Mouse (Mus musculus) hindbrain, postnatal 0 days (tissue): ENCODE results near the gene Psmb10. TPM values are rescaled to one million over a fixed set of nuclear protein-coding genes. Genes with fewer than 3 reads are reported as not detected.

Experiments
- ATAC-seq: fragments of 200-750 bp; cut with Nextera tagmentation; 2 replicates; pipeline ENCODE4 v1.8.0; 2017; ENCODE audit warnings: mild to moderate bottlenecking, moderate TSS enrichment, moderate library complexity
- DNase-seq: peaks from one replicate; pipeline ENCODE4 v3.0.0-alpha.2; 2015; ENCODE audit warnings: low spot score
- H3K27ac ChIP-seq: fragments of 300-500 bp; sonication (generic); 2 replicates; pipeline ENCODE4 v1.5.1; 2014; ENCODE audit warnings: mild to moderate bottlenecking
- H3K27me3 ChIP-seq: fragments of 300-500 bp; sonication (generic); 2 replicates; pipeline ENCODE4 v1.6.1; 2014; ENCODE audit warnings: low read length, mixed read lengths; ENCODE audit not compliant: insufficient read depth
- H3K36me3 ChIP-seq: fragments of 300-500 bp; sonication (generic); 2 replicates; pipeline ENCODE4 v1.6.1; 2014; ENCODE audit warnings: low read length, mixed read lengths; ENCODE audit not compliant: insufficient read depth
- H3K4me1 ChIP-seq: fragments of 300-500 bp; sonication (generic); 2 replicates; pipeline ENCODE4 v1.6.1; 2014; ENCODE audit warnings: antibody characterized with exemption, low read length, mixed read lengths; ENCODE audit not compliant: insufficient read depth
- H3K4me2 ChIP-seq: fragments of 300-500 bp; sonication (generic); 2 replicates; pipeline ENCODE4 v1.6.1; 2014; ENCODE audit warnings: low read depth, mild to moderate bottlenecking, low read length, moderate library complexity, mixed read lengths
- H3K4me3 ChIP-seq: fragments of 300-500 bp; sonication (generic); 2 replicates; pipeline ENCODE4 v1.5.1; 2014; ENCODE audit warnings: low read length
- H3K9ac ChIP-seq: fragments of 300-500 bp; sonication (generic); replicated peaks from 2 replicates; pipeline ENCODE4 v1.6.1; 2014; ENCODE audit warnings: mild to moderate bottlenecking, low read length, moderate library complexity, mixed read lengths
- H3K9me3 ChIP-seq: fragments of 300-500 bp; sonication (generic); 2 replicates; pipeline ENCODE4 v1.6.1; 2016; ENCODE audit warnings: low read length, mixed read lengths
- CTCF ChIP-seq: IDR thresholded peaks from 2 replicates; pipeline ENCODE4 v1.5.1; 2016; ENCODE audit warnings: antibody characterized with exemption, control low read depth, low read depth
- WGBS: fragments of 180-500 bp; shearing (Covaris S2); extraction: QIAGEN DNeasy Blood & Tissue Kit; methylation state at CpG from one replicate; pipeline ENCODE4 v1.1.7; 2014; 5-methylcytosine and 5-hydroxymethylcytosine counted together
- polyA plus RNA-seq: library from polyadenylated mRNA; unstranded; fragments of >200 nt; fragmentation: Nextera tagmentation; extraction: Ambion mirVana; gene quantifications from 2 replicates; pipeline ENCODE4 v1.2.1, GENCODE M21; 2015
- total RNA-seq: library from RNA; depleted of rRNA; stranded (reverse); fragments of >200 nt; gene quantifications from 2 replicates; pipeline ENCODE4 v1.2.3, GENCODE M21; 2014

Psmb10 gene
- total and polyA plus RNA-seq, 2 experiments from 2014 or later = 67.3 to 117 TPM

- no peak overlapping the region for H3K27ac ChIP-seq
- no peak for TF ChIP-seq CTCF
- ATAC-seq (0 out of 2 replicates have a peak, but pooled peaks have one; percentile 42), DNase-seq (peak; percentile 23)
- peak overlapping the region; percentile 51 for H3K4me2 ChIP-seq
- H3K27me3 ChIP-seq = peaks cover 10% of the 10 kb centered on the region; the same call in 1 of the 2 replicates
- H3K4me3 ChIP-seq = no peak overlapping the region; the same call in 1 of the 2 replicates
- H3K9ac ChIP-seq = no peak overlapping the region
- H3K4me1 ChIP-seq = 0 out of 2 replicates have a peak, but pooled peaks cover 3% of the 10 kb centered on the region
- H3K9me3 ChIP-seq = no peaks in the 10 kb centered on the region
- no peaks in the 10 kb centered on the region for H3K36me3 ChIP-seq
- WGBS = 8% methylated on average over 19 of the region's 19 CpGs
Observed at GRCm38 (mm10) chr8:105966692-105967311, 28.6 kb upstream of the Psmb10 start.

- TF ChIP-seq CTCF = no peak
- peak; percentile 87 for ATAC-seq
Observed at GRCm38 (mm10) chr8:105965905-105966341, 27.7 kb upstream of the Psmb10 start, which contains the start of gene Slc12a4. TSS of gene Slc12a4 (minus strand) at chr8:105966097.

GRCm38 (mm10) chr8:105965266-105965904 is 27.1 kb upstream of the Psmb10 start:
- ATAC-seq (peak; percentile 69), DNase-seq (no peak)
- H3K9me3 ChIP-seq = no peaks in the 10 kb centered on the region
- WGBS = 5% methylated on average over 39 of the region's 40 CpGs
- no peak for TF ChIP-seq CTCF
- H3K4me2 ChIP-seq = peak overlapping the region; percentile 51
- H3K27ac ChIP-seq = peak overlapping the region; percentile 58; the same call in 1 of the 2 replicates
- 0 out of 2 replicates have a peak, but pooled peaks cover 3% of the 10 kb centered on the region for H3K4me1 ChIP-seq
- H3K4me3 ChIP-seq = peak overlapping the region; percentile 54
- H3K36me3 ChIP-seq = no peaks in the 10 kb centered on the region
- peak overlapping the region; percentile 59 for H3K9ac ChIP-seq
- H3K27me3 ChIP-seq = peaks cover 10% of the 10 kb centered on the region; the same call in 1 of the 2 replicates

More at GRCm38 (mm10) chr8:105965905-105966341, 27.7 kb upstream of the Psmb10 start, which contains the start of gene Slc12a4:
- Histone ChIP-seq H3K4me3 (peak within 1 kb of the TSS; percentile 54), H3K9ac (peak within 1 kb of the TSS; percentile 59), H3K27me3 (peaks cover 10% of the 10 kb centered on the region; the same call in 1 of the 2 replicates), H3K27ac (peak within 1 kb of the TSS; percentile 58; the same call in 1 of the 2 replicates), H3K4me2 (peak within 1 kb of the TSS; percentile 51), H3K36me3 (no peaks in the 10 kb centered on the region), H3K4me1 (0 out of 2 replicates have a peak, but pooled peaks cover 3% of the 10 kb centered on the region), H3K9me3 (no peaks in the 10 kb centered on the region)
- peak; percentile 76 for DNase-seq
- under 1% methylated on average over 34 of the region's 47 CpGs for WGBS

DNA sequence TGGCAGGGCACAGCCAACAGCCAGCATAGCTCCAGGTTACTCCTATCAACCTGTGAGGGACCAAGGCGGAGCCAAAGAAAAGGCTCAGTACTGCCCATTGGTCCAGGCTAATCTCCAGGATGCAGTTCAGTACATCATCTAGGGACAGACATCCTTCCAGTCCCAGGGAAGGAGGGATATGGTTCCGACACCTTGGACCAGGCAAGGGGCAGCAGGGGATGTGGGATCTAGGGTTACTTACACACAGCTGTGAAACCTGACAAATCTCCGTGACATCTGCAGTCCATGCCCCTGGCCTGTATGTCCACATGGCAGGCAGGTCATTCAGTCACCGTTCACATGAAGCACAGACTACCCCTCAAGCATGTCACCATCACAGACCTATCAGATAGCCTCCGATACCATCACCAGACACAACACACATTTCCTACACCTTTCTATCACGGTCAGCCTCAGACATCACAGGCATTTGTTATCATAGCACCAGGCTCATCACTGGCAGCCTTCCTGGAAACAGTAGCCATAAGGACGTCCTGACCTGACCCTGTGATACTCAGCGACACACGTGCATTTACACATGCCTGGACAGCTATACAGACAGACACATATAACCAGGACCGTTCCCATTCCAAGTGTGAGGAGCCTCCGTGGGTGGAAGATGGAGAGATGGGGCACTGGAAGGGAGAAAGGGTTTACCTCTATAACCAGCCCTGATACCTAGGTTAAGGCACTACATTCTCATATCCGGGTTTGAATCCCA is 26.4 kb upstream of the Psmb10 start:
- peaks cover 3% of the 10 kb centered on the region; the same call in 1 of the 2 replicates for H3K4me1 ChIP-seq
- no peak for TF ChIP-seq CTCF
- H3K27ac ChIP-seq = no peak overlapping the region
- no peaks in the 10 kb centered on the region for H3K36me3 ChIP-seq
- H3K27me3 ChIP-seq = peaks cover 10% of the 10 kb centered on the region; the same call in 1 of the 2 replicates
- no peak for DNase-seq
- H3K9ac ChIP-seq = peak overlapping the region; percentile 59; the same call in 1 of the 2 replicates
- no peak for ATAC-seq
- WGBS = 71% methylated on average over 12 of the region's 12 CpGs
- peak overlapping the region; percentile 54 for H3K4me3 ChIP-seq
- peak overlapping the region; percentile 51 for H3K4me2 ChIP-seq
- no peaks in the 10 kb centered on the region for H3K9me3 ChIP-seq

- H3K27ac ChIP-seq = no peak overlapping the region
- H3K9ac ChIP-seq = no peak overlapping the region
- ATAC-seq (no peak), DNase-seq (no peak)
- 86% methylated on average over 10 of the region's 10 CpGs for WGBS
- H3K9me3 ChIP-seq = no peaks in the 10 kb centered on the region
- no peak overlapping the region for H3K4me2 ChIP-seq
- peaks cover 8% of the 10 kb centered on the region; the same call in 1 of the 2 replicates for H3K4me1 ChIP-seq
- TF ChIP-seq CTCF = no peak
- no peak overlapping the region for H3K4me3 ChIP-seq
- no peaks in the 10 kb centered on the region for H3K36me3 ChIP-seq
- no peaks in the 10 kb centered on the region; the same call in 1 of the 2 replicates for H3K27me3 ChIP-seq
Observed at GRCm38 (mm10) chr8:105961536-105961935, 23.3 kb upstream of the Psmb10 start.

DNA sequence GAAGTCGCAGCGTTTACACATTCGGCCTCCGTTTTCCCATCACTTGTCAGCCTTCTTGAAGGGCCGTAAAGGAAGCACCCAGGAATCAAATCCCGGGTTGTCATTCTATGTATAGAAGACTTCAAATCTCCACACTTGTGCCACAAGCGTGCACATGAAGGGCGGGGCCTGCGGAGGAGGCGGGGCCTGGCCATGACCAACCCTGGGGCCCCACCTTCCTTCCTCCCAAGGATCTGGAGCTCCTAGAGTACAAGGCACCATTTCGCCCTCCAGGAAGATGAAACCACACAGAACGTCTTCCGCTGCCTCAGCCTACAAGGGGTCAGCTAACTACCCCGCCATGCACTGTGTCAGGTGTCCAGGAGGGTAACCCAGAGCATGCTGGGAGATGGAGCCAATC is 22.9 kb upstream of the Psmb10 start:
- H3K9me3 ChIP-seq = no peaks in the 10 kb centered on the region
- no peaks in the 10 kb centered on the region; the same call in 1 of the 2 replicates for H3K27me3 ChIP-seq
- H3K27ac ChIP-seq = no peak overlapping the region
- WGBS = 83% methylated on average over 14 of the region's 14 CpGs
- H3K4me2 ChIP-seq = no peak overlapping the region
- ATAC-seq (no peak), DNase-seq (no peak)
- H3K9ac ChIP-seq = no peak overlapping the region
- H3K4me3 ChIP-seq = no peak overlapping the region
- TF ChIP-seq CTCF = no peak
- peaks cover 8% of the 10 kb centered on the region; the same call in 1 of the 2 replicates for H3K4me1 ChIP-seq
- no peaks in the 10 kb centered on the region for H3K36me3 ChIP-seq
